Mouse (Mus musculus): Measurements from ENCODE around the gene Acvr1c. TPM values are rescaled to one million over a fixed set of nuclear protein-coding genes. Genes with fewer than 3 reads are reported as not detected.

Gene Acvr1c
- 10 to 100 TPM; 14.7 to 15.8 TPM for total RNA-seq (2021)
- long read RNA-seq, experiment 1, full-length matches to known transcripts, result 2 of 3 reads
- long read RNA-seq, experiment 1, partial matches to known transcripts, result 1 of 3 reads
- long read RNA-seq, experiment 1, other reads (novel, unspliced or antisense), result 0 of 3 reads
- long read RNA-seq, experiment 2, full-length matches to known transcripts, result 4 of 7 reads
- long read RNA-seq, experiment 2, partial matches to known transcripts, result 1 of 7 reads
- long read RNA-seq, experiment 2, other reads (novel, unspliced or antisense), result 2 of 7 reads

GRCm38 (mm10) chr2:58357414-58358131 is at the start of gene Acvr1c:
Gene Acvr1c (minus strand): TSS chr2:58357895.
- Histone ChIP-seq H3K4me3 (peak within 1 kb of the TSS; percentile 69), H3K27ac (peak within 1 kb of the TSS; percentile 74)
- peak; percentile 12 to 28 for DNase-seq (ENCODE audit: low spot score in 2 of 2)
- TF ChIP-seq CTCF (conservative IDR thresholded peaks at IDR 0.05), result peak; percentile 16; the same call in 1 of the 2 replicates

GRCm38 (mm10) chr2:58403481-58403880 is 45.8 kb upstream of the Acvr1c start:
- TF ChIP-seq CTCF (conservative IDR thresholded peaks at IDR 0.05), result no peak
- Histone ChIP-seq H3K27ac (no peak overlapping the region), H3K4me3 (no peak overlapping the region)
- DNase-seq (ENCODE audit: low spot score in 2 of 2), result no peak

GRCm38 (mm10) chr2:58388601-58389000 is 30.9 kb upstream of the Acvr1c start:
- peak overlapping the region; percentile 2; the same call in 1 of the 2 replicates for H3K27ac ChIP-seq
- no peak overlapping the region for H3K4me3 ChIP-seq
- DNase-seq (ENCODE audit: low spot score in 2 of 2), result peak in 1 of 2 experiments; percentile 25
- TF ChIP-seq CTCF (conservative IDR thresholded peaks at IDR 0.05), result no peak

GRCm38 (mm10) chr2:58380020-58380419 is 22.3 kb upstream of the Acvr1c start:
- Histone ChIP-seq H3K27ac (no peak overlapping the region), H3K4me3 (no peak overlapping the region)
- DNase-seq (ENCODE audit: low spot score in 2 of 2), result no peak

GRCm38 (mm10) chr2:58379475-58379874 is 21.8 kb upstream of the Acvr1c start:
- DNase-seq (ENCODE audit: low spot score in 2 of 2), result no peak
- Histone ChIP-seq H3K4me3 (no peak overlapping the region), H3K27ac (no peak overlapping the region)
- no peak for TF ChIP-seq CTCF (conservative IDR thresholded peaks at IDR 0.05)

More at GRCm38 (mm10) chr2:58380020-58380419, 22.3 kb upstream of the Acvr1c start:
- TF ChIP-seq CTCF (conservative IDR thresholded peaks at IDR 0.05), result no peak

- Histone ChIP-seq H3K4me3 (no peak overlapping the region), H3K27ac (no peak overlapping the region)
- TF ChIP-seq CTCF (conservative IDR thresholded peaks at IDR 0.05), result no peak
- DNase-seq (ENCODE audit: low spot score in 2 of 2), result no peak
Measured at GRCm38 (mm10) chr2:58377417-58378130, 19.9 kb upstream of the Acvr1c start.

- no peak for TF ChIP-seq CTCF (conservative IDR thresholded peaks at IDR 0.05)
- DNase-seq (ENCODE audit: low spot score in 2 of 2), result no peak
- H3K27ac ChIP-seq, result no peak overlapping the region
- no peak overlapping the region for H3K4me3 ChIP-seq
Measured at GRCm38 (mm10) chr2:58366196-58366595, 8.5 kb upstream of the Acvr1c start.

- no peak for DNase-seq (ENCODE audit: low spot score in 2 of 2)
- TF ChIP-seq CTCF (conservative IDR thresholded peaks at IDR 0.05), result no peak
Measured at GRCm38 (mm10) chr2:58361361-58362046, 3.8 kb upstream of the Acvr1c start.

GRCm38 (mm10) chr2:58358132-58358460 is 401 bp upstream of the Acvr1c start:
- Histone ChIP-seq H3K27ac (peak overlapping the region; percentile 74), H3K4me3 (peak overlapping the region; percentile 69)
- no peak for TF ChIP-seq CTCF (conservative IDR thresholded peaks at IDR 0.05)
- DNase-seq (ENCODE audit: low spot score in 2 of 2), result no peak

More at GRCm38 (mm10) chr2:58361361-58362046, 3.8 kb upstream of the Acvr1c start:
- Histone ChIP-seq H3K27ac (no peak overlapping the region), H3K4me3 (no peak overlapping the region)

GRCm38 (mm10) chr2:58357068-58357413 is 654 bp downstream of the Acvr1c start:
- peak overlapping the region; percentile 69 for H3K4me3 ChIP-seq
- H3K27ac ChIP-seq, result peak overlapping the region; percentile 74
- no peak for TF ChIP-seq CTCF (conservative IDR thresholded peaks at IDR 0.05)
- peak in 1 of 2 experiments; percentile 11 for DNase-seq (ENCODE audit: low spot score in 2 of 2)

- Histone ChIP-seq H3K27ac (no peak overlapping the region), H3K4me3 (no peak overlapping the region)
- TF ChIP-seq CTCF (conservative IDR thresholded peaks at IDR 0.05), result no peak
- no peak for DNase-seq (ENCODE audit: low spot score in 2 of 2)
Measured at GRCm38 (mm10) chr2:58354389-58354788, 3.3 kb downstream of the Acvr1c start.

- TF ChIP-seq CTCF (conservative IDR thresholded peaks at IDR 0.05), result no peak
- no peak overlapping the region for H3K4me3 ChIP-seq
- DNase-seq (ENCODE audit: low spot score in 2 of 2), result no peak
- no peak overlapping the region for H3K27ac ChIP-seq
Measured at GRCm38 (mm10) chr2:58352846-58353245, 4.8 kb downstream of the Acvr1c start.

GRCm38 (mm10) chr2:58350657-58351056 is 7.0 kb downstream of the Acvr1c start:
- Histone ChIP-seq H3K4me3 (no peak overlapping the region), H3K27ac (no peak overlapping the region)
- TF ChIP-seq CTCF (conservative IDR thresholded peaks at IDR 0.05), result no peak
- DNase-seq (ENCODE audit: low spot score in 2 of 2), result no peak

Measured in layer of hippocampus, adult 2 months (tissue).